Mouse (Mus musculus) cerebellum, adult 8-10 months (tissue): ENCODE data around the gene Gm813.
"Not testable (repeated sequence)": the region's sequence is repeated elsewhere in the genome, so short reads cannot be mapped to it uniquely, and the experiment has no call there.

Source experiments
- DNase-seq: peaks from one replicate; pipeline ENCODE4 v3.0.0; 2022

Gene Gm813

GRCm38 (mm10) chr16:58616878-58617277 is at the start of gene Gm813:
Gene Gm813 (minus strand): TSS chr16:58616978.
- DNase-seq, result no peak

- not testable (repeated sequence) for DNase-seq
These were observed 48.4 kb upstream of the Gm813 start for GRCm38 (mm10) chr16:58665137-58665536.

GRCm38 (mm10) chr16:58663816-58664215 is 47.0 kb upstream of the Gm813 start:
- DNase-seq, result no peak

GRCm38 (mm10) chr16:58663021-58663420 is 46.2 kb upstream of the Gm813 start:
- DNase-seq, result no peak

- DNase-seq, result no peak
These were observed 45.6 kb upstream of the Gm813 start for GRCm38 (mm10) chr16:58662287-58662791.

- no peak for DNase-seq
These were observed 45.0 kb upstream of the Gm813 start for GRCm38 (mm10) chr16:58661826-58662225.

- no peak for DNase-seq
These were observed 41.9 kb upstream of the Gm813 start for GRCm38 (mm10) chr16:58658668-58659067.

- DNase-seq, result no peak
These were observed 39.7 kb upstream of the Gm813 start for GRCm38 (mm10) chr16:58656526-58656925.

- no peak for DNase-seq
These were observed 39.0 kb upstream of the Gm813 start for GRCm38 (mm10) chr16:58655751-58656150.

- no peak for DNase-seq
These were observed 33.2 kb upstream of the Gm813 start for GRCm38 (mm10) chr16:58649979-58650378.

GRCm38 (mm10) chr16:58638689-58639175 is 22.0 kb upstream of the Gm813 start, which contains the start of gene E330017A01Rik:
Gene E330017A01Rik (minus strand): TSS chr16:58638739.
- no peak for DNase-seq

GRCm38 (mm10) chr16:58638016-58638415 is 21.2 kb upstream of the Gm813 start:
- DNase-seq, result no peak

GRCm38 (mm10) chr16:58637448-58637847 is 20.7 kb upstream of the Gm813 start:
- DNase-seq, result no peak

- DNase-seq, result no peak
These were observed 19.1 kb upstream of the Gm813 start for GRCm38 (mm10) chr16:58635866-58636265.

GRCm38 (mm10) chr16:58629736-58630135 is 13.0 kb upstream of the Gm813 start:
- DNase-seq, result no peak

GRCm38 (mm10) chr16:58628968-58629367 is 12.2 kb upstream of the Gm813 start:
- no peak for DNase-seq

- DNase-seq, result no peak
These were observed 11.5 kb upstream of the Gm813 start for GRCm38 (mm10) chr16:58628336-58628680.

- DNase-seq, result no peak
These were observed 11.0 kb upstream of the Gm813 start for GRCm38 (mm10) chr16:58627597-58628335.

GRCm38 (mm10) chr16:58623944-58624343 is 7.2 kb upstream of the Gm813 start:
- no peak for DNase-seq

- no peak for DNase-seq
These were observed 6.3 kb upstream of the Gm813 start for GRCm38 (mm10) chr16:58623114-58623513.

- DNase-seq, result no peak
These were observed 5.6 kb upstream of the Gm813 start for GRCm38 (mm10) chr16:58622377-58622776.

- DNase-seq, result no peak
These were observed 568 bp upstream of the Gm813 start for GRCm38 (mm10) chr16:58617346-58617745.

GRCm38 (mm10) chr16:58612969-58613368 is 3.8 kb downstream of the Gm813 start:
- DNase-seq, result no peak

GRCm38 (mm10) chr16:58607101-58607500 is 9.7 kb downstream of the Gm813 start:
- no peak for DNase-seq

- no peak for DNase-seq
These were observed 12.1 kb downstream of the Gm813 start for GRCm38 (mm10) chr16:58604680-58605079.
